ENCODE assay signal across 29 mouse cellular contexts in genomic region chr13:53815629-53816028, GRCm38 (mm10).
DNase-seq lines count a peak whose midpoint lies in the region; ATAC-seq and TF ChIP-seq lines count a peak whose summit lies in the region.
"Had no signal": no experiment of that assay in that cellular context is flagged by ENCODE, and none has a peak within 500 bp of the region (broad histone marks: within the 10 kb centered on the region; RNA-seq: fewer than 3 reads in every experiment).

No protein-coding gene starts in this region.

- no peak for TF ChIP-seq CTCF in layer of hippocampus, adult 2 months (conservative IDR thresholded peaks at IDR 0.05)
- no peak for TF ChIP-seq CTCF in Patski (IDR thresholded peaks at IDR 0.05)

- H3K4me2 ChIP-seq in forebrain, embryonic 16.5 days (ENCODE audit: low read length): no peak overlapping the region
- H3K4me2 ChIP-seq in forebrain, embryonic 12.5 days: no peak overlapping the region
- H3K4me2 ChIP-seq: embryonic facial prominence, embryonic 13.5 days; forebrain, embryonic 13.5 days; heart, embryonic 13.5 days; hindbrain, embryonic 14.5 days had no signal

- H3K36me3 ChIP-seq in forebrain, embryonic 16.5 days (ENCODE audit: control insufficient read depth, insufficient read depth): no peaks in the 10 kb centered on the region
- no peaks in the 10 kb centered on the region for H3K36me3 ChIP-seq in forebrain, embryonic 12.5 days (replicated peaks)
- H3K36me3 ChIP-seq: embryonic facial prominence, embryonic 10.5 days; embryonic facial prominence, embryonic 13.5 days; heart, embryonic 10.5 days; heart, embryonic 13.5 days had no signal

- in situ Hi-C loops in Patski (cut with MboI; ENCODE audit: low pct_unique_long_range_greater_than_20kb): loop anchor here (25.0 kb wide), 1 partner anchor 622 kb away; no protein-coding TSS in a partner anchor

- POLR2A ChIA-PET in Patski (lab: Charles Lee): no interaction called here

- 74% methylated on average over 7 of the region's 7 CpGs for WGBS in forebrain, embryonic 16.5 days
- 84% methylated on average over 7 of the region's 7 CpGs for WGBS in forebrain, embryonic 12.5 days

- no peak overlapping the region for H3K4me3 ChIP-seq in forebrain, embryonic 16.5 days (replicated peaks; ENCODE audit: low read length)
- no peak overlapping the region for H3K4me3 ChIP-seq in forebrain, embryonic 12.5 days (replicated peaks)
- no peak overlapping the region for H3K4me3 ChIP-seq in layer of hippocampus, adult 2 months
- H3K4me3 ChIP-seq: embryonic facial prominence, embryonic 10.5 days; embryonic facial prominence, embryonic 13.5 days; erythroblast, embryonic 14.5 days; forebrain, embryonic 13.5 days; gastrocnemius, adult 2 months; heart, embryonic 10.5 days; heart, embryonic 13.5 days had no signal

- H3K9me3 ChIP-seq in forebrain, embryonic 16.5 days (ENCODE audit: control insufficient read depth, low read length): no peaks in the 10 kb centered on the region
- no peaks in the 10 kb centered on the region for H3K9me3 ChIP-seq in forebrain, embryonic 12.5 days
- H3K9me3 ChIP-seq: embryonic facial prominence, embryonic 10.5 days; embryonic facial prominence, embryonic 13.5 days; forebrain, embryonic 13.5 days; heart, embryonic 10.5 days; heart, embryonic 13.5 days had no signal

- peaks cover 2% of the 10 kb centered on the region; the same call in 1 of the 2 replicates for H3K4me1 ChIP-seq in forebrain, embryonic 16.5 days (replicated peaks; ENCODE audit: control insufficient read depth, insufficient read depth, low read length)
- no peaks in the 10 kb centered on the region for H3K4me1 ChIP-seq in forebrain, embryonic 12.5 days

- DNase-seq in layer of hippocampus, adult 9-11 months: peak; percentile 14
- no peak for DNase-seq in layer of hippocampus, adult 2 months (ENCODE audit: low spot score in 2 of 2)
- DNase-seq in Patski (ENCODE audit: low read depth, low spot score): no peak
- DNase-seq in cerebellum, adult 8-10 months: no peak
- DNase-seq in cerebellum, adult 9-10 months: no peak
- DNase-seq: adrenal gland, postnatal 10 days; B cell, adult 2 months; cerebellum, adult 18-20 months; cerebellum, postnatal 10 days; cerebellum, postnatal 36 days; embryo, embryonic 11 days; forebrain, postnatal 0 days; gastrocnemius, adult 2 months; gastrocnemius, postnatal 14 days; heart, adult 18-20 months; heart, postnatal 14 days; heart, postnatal 4 days had no signal

- no peak overlapping the region for H3K9ac ChIP-seq in forebrain, embryonic 16.5 days (replicated peaks; ENCODE audit: low read depth, low read length)
- no peak overlapping the region for H3K9ac ChIP-seq in forebrain, embryonic 12.5 days
- H3K9ac ChIP-seq: embryonic facial prominence, embryonic 13.5 days; forebrain, embryonic 13.5 days; forebrain, postnatal 0 days; heart, embryonic 13.5 days; hindbrain, embryonic 14.5 days had no signal

- peaks cover 4% of the 10 kb centered on the region; the same call in 1 of the 2 replicates for H3K27me3 ChIP-seq in forebrain, embryonic 16.5 days (replicated peaks; ENCODE audit: control insufficient read depth, insufficient read depth, low read length)
- H3K27me3 ChIP-seq in forebrain, embryonic 12.5 days: peaks cover 22% of the 10 kb centered on the region
- H3K27me3 ChIP-seq in Patski: peaks cover 4% of the 10 kb centered on the region

- H3K27ac ChIP-seq in forebrain, embryonic 16.5 days (ENCODE audit: low read length): no peak overlapping the region
- no peak overlapping the region for H3K27ac ChIP-seq in forebrain, embryonic 12.5 days
- no peak overlapping the region for H3K27ac ChIP-seq in layer of hippocampus, adult 2 months
- H3K27ac ChIP-seq: embryonic facial prominence, embryonic 10.5 days; embryonic facial prominence, embryonic 13.5 days; forebrain, embryonic 13.5 days; gastrocnemius, adult 2 months; heart, embryonic 10.5 days; heart, embryonic 13.5 days; hindbrain, embryonic 14.5 days; hindbrain, postnatal 0 days had no signal

- CTCF ChIA-PET in Patski (lab: Charles Lee): no interaction called here

- ATAC-seq in forebrain, embryonic 16.5 days: peak; percentile 36; the same call in 1 of the 2 replicates
- no peak for ATAC-seq in forebrain, embryonic 12.5 days (ENCODE audit: low FRiP score)
- peak; percentile 39 for ATAC-seq in Patski
- ATAC-seq: forebrain, embryonic 13.5 days; forebrain, postnatal 0 days; hindbrain, postnatal 0 days; inflammation-experienced regulatory T-cells, adult 6 months; intestine, embryonic 16.5 days had no signal
